Mouse (Mus musculus) C2C12 (cell line): ENCODE data around the gene Cryz.

Experiments used
- CEBPB ChIP-seq: IDR thresholded peaks from one replicate; pipeline ENCODE4 v1.6.1; 2011; ENCODE audit warnings: low read depth, mild to moderate bottlenecking, control low read depth, moderate library complexity
- CTCF ChIP-seq: IDR thresholded peaks from one replicate; pipeline ENCODE4 v1.5.1; 2011; ENCODE audit not compliant: control insufficient read depth, insufficient read depth, insufficient read length
- FOSL1 ChIP-seq: IDR thresholded peaks from one replicate; pipeline ENCODE4 v1.8.0; 2011; ENCODE audit warnings: mild to moderate bottlenecking, low read length; ENCODE audit not compliant: poor library complexity, insufficient read depth, severe bottlenecking
- MAX ChIP-seq: IDR thresholded peaks from one replicate; pipeline ENCODE4 v1.6.1; 2011; ENCODE audit warnings: mild to moderate bottlenecking, control low read depth
- MYOD1 ChIP-seq: IDR thresholded peaks from one replicate; pipeline ENCODE4 v1.6.1; 2011; ENCODE audit warnings: low read depth; ENCODE audit not compliant: control insufficient read depth, insufficient read length
- MYOG ChIP-seq: IDR thresholded peaks from one replicate; pipeline ENCODE4 v1.6.1; 2011; ENCODE audit not compliant: control insufficient read depth, insufficient read length; ENCODE audit errors: extremely low read depth
- USF1 ChIP-seq: IDR thresholded peaks from one replicate; pipeline ENCODE4 v1.6.1; 2011; ENCODE audit warnings: low read depth, mild to moderate bottlenecking, control low read depth, moderate library complexity

GRCm38 (mm10) chr3:154590971-154591370 is 5.5 kb upstream of the Cryz start:
- no peak for TF ChIP-seq CTCF
- TF ChIP-seq CEBPB = no peak
- no peak for TF ChIP-seq FOSL1
- no peak for TF ChIP-seq MAX
- no peak for TF ChIP-seq USF1
- TF ChIP-seq MYOG = no peak
- TF ChIP-seq MYOD1 = no peak
